Mouse (Mus musculus): ENCODE data around the gene Wdr54.

The Wdr54 gene

GRCm38 (mm10) chr6:83124851-83125312 lies 31.3 kb downstream of the Wdr54 start:
- DNase-seq, result peak; percentile 91

- no peak for DNase-seq
These were observed 33.2 kb downstream of the Wdr54 start for GRCm38 (mm10) chr6:83122961-83123360.

DNA sequence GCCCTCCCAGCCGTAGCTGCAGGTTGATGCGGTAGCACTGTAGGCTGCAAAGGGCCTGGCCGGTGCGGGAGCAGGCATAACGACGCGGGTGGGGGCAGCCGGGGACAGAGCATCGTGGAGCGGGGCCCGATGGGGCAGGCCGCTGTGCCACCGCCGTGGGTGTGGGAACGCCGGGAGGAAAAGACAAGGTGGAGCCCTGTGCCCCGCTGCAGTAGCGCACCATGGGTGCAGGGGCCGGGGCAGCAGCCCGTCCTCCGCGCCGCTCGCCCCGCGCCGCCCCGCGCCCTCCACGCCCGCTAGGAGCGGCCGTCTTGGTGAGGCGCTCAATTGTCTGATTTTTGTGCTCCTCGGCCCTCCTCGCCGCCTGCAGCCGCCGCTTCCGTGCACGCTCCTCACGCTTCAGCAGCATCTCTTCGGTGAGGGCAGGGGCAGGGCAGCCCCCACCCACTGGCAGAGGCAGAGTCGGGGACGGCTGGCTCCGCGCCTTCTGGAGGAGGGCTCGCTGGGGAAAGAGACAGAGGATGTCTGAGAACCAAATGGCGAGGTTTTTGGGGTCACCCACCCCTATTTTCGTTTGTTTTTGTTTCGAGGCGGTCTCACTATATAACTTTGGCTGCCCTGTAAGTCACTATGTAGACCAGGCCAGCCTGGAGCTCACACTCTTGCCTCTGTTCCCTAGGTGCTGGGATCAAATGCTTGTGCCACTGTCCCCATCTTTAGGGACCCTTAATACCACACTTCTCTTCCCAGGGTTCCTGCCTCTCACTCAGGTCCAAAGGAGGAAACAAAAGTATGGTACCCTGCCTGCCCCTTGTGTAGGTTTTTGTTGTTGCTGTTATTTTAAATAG lies 34.1 kb downstream of the Wdr54 start:
- DNase-seq, result no peak

GRCm38 (mm10) chr6:83120930-83121862 lies 35.0 kb downstream of the Wdr54 start, which contains the start of gene Wbp1:
Wbp1 (minus strand) TSS chr6:83121559.
- DNase-seq, result peak; percentile 91

DNA sequence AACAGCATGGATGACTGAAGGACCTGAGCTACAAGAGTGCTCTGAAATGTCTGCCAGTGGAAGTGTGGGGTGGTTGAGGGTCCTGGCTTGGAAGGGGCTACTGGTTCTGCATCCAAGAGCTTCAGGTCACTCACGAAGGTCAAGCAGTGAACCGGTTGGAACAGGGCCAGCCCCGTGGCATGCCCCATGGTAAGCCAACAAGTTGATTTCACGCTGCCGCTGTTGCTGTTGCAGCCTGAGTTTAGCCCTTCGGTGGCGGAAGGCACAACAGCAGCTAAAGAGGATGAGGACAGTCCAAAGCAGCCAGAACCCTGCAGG lies 36.5 kb downstream of the Wdr54 start:
- DNase-seq, result no peak

DNA sequence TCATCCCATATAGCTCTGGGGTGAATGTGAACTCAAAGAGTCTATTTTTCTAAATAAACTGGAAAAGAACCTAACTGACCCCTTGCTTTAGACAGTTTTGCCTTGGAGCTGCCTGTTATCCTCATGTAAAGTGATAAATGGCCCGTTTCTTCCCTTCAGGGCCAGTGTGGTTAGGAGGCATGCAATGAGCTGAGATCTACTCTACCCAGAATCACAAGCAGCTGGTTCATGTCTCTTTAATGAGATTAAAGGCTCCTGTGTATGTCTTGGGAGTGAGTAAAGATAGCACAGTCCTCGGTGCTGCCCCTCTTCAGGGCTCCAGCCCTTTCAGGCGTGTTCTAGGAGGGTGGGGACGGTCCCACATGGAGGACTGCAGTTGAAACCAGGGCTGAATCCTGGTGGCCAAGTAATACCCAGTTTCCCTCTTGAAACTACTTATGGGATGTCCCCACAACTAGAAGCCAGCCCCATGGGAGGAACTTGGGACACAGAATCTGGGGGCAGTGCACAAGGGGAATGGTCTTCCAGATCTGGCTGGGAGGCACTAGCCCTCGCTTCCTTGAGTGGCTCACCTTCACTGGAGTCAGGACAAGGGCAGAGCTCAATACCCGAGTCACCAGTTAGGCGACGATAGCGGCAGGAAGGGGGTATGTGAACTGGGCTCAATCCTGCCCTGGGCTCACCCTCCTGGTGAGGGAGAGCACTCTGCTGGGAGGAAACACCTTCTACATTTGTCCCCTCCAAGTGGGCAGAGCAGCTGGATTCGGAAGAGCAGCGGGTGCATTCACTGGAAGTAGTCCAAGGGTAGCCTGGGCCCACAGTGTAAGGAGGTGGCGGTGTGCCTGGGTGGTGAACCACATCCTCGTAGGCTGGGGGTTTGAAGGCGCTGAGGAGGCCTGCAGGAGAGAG lies 37.1 kb downstream of the Wdr54 start:
- no peak for DNase-seq

DNA sequence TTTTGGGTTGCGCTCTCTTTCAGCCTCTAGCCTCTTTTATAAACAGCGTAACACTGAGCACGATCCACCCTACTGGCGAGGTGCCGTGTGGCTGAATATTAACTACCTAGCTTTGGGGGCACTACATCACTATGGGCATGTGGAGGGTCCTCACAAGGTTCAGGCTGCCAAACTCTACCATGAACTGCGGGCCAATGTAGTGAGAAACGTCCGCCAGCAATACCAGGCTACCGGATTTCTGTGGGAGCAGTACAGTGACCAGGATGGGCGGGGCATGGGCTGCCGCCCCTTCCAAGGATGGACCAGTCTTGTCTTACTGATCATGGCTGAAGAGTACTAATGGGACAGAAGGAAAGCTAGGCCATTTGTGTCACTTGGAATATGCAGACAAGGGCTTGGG lies 37.8 kb downstream of the Wdr54 start:
- no peak for DNase-seq

DNA sequence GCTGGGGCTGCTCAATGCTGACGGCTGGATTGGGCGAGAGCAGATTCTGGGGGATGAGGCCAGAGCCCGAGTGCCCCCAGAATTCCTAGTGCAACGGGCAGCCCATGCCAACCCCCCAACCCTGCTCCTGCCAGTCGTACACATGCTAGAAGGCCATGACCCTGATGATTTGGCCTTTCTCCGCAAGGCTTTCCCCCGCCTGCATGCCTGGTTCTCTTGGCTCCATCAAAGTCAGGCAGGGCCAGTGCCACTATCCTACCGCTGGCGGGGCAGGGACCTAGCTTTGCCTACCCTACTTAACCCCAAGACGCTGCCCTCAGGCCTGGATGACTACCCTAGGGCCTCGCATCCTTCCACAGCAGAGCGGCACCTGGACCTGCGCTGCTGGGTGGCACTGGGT lies 38.6 kb downstream of the Wdr54 start:
- DNase-seq, result no peak

GRCm38 (mm10) chr6:83117165-83117438 lies 39.1 kb downstream of the Wdr54 start:
- no peak for DNase-seq

GRCm38 (mm10) chr6:83116373-83117164 lies 39.6 kb downstream of the Wdr54 start:
- DNase-seq, result no peak

DNA sequence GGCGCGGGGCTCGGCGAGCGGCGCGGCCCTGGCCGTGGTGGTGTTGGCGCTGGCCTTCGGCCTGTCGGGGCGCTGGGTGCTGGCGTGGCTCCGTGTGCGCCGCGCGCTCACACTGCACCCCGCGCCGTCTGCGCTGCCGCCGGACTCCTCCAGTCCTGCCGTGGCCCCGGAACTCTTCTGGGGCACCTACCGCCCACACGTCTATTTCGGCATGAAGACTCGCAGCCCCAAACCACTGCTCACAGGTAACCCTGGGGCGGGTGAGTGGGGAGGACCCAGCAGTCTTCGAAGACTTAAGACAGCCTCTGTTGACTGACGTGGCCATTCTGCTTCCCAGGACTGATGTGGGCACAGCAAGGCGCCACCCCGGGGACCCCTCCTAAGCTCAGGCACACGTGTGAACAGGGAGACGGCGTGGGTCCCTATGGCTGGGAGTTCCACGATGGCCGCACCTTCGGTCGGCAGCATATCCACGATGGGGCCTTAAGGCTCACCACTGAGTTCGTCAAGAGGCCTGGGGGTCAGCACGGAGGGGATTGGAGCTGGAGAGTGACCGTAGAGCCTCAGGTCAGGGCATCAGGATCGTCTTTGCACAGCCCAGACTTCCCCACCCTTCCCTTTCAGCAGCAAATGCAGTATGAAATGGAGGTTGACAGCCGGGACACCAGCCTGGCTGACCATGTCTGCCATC lies 40.4 kb downstream of the Wdr54 start:
- no peak for DNase-seq

GRCm38 (mm10) chr6:83115011-83115671 lies 41.1 kb downstream of the Wdr54 start, which contains the start of gene Mogs:
Mogs (plus strand) TSS chr6:83115496.
- DNase-seq, result peak; percentile 96

GRCm38 (mm10) chr6:83111510-83112136 lies 44.6 kb downstream of the Wdr54 start:
- no peak for DNase-seq

DNA sequence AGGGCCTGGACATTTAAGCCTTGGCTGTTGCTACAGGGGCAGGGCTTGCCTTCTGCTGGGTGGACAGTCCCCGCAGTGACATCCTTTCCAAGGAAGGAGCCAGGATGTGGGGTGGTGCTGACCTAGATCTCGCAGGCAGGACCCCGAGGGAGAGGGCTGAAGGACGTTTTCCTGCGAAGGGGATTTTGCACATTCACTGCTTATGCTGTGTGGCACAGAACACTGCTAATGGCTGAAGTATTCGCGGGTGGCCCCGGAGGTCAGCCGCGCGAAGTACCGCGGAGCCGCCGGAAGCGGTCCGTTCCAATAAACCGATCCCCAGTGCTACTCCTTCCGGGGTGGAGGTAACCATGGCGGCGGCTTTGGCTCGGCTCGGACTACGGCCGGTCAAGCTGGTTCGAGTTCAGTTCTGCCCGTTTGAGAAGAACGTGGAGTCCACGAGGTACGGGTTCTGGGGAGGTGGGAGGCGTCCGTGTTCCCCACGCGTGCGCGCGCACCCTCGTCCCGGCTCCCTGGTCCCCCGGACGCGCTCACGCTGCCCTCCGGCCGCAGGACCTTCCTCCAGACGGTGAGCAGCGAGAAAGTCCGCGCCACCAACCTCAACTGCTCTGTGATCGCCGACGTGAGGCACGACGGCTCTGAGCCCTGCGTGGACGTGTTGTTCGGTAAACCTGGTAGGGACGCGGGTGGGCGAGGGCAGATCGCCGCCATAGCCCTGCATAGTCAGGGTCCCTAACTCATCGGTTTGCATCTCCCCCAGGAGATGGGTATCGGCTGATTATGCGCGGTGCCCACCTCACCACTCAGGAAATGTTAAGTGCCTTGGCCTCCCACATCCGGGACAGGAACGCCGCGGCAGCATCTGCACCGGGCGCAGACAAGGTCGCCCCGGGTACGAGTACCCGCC lies 47.2 kb downstream of the Wdr54 start, which contains the start of gene Mrpl53:
Gene Mrpl53, plus strand, starts transcription at position 279 of the 907 bp plus-strand sequence.
- peak; percentile 83 for DNase-seq

GRCm38 (mm10) chr6:83107566-83108400 lies 48.4 kb downstream of the Wdr54 start:
- peak; percentile 82 for DNase-seq

DNA sequence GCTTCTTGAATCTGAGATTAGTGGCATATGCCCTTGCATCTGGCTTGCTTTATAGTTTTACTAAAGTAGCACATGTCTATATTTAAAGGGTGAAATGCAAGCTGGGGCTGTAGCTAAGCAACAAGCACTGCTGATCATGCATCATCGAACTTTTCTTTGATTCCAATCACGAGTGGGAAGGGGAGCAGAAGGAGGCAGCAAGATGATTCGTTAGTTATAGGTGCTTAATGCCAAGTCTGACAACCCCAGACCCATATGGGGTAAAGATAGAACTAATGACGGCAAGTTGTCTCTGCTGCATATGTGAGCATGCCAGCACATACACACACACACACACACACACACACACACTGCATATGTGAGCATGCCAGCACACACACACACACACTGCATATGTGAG lies 52.0 kb downstream of the Wdr54 start:
- DNase-seq, result no peak

DNA sequence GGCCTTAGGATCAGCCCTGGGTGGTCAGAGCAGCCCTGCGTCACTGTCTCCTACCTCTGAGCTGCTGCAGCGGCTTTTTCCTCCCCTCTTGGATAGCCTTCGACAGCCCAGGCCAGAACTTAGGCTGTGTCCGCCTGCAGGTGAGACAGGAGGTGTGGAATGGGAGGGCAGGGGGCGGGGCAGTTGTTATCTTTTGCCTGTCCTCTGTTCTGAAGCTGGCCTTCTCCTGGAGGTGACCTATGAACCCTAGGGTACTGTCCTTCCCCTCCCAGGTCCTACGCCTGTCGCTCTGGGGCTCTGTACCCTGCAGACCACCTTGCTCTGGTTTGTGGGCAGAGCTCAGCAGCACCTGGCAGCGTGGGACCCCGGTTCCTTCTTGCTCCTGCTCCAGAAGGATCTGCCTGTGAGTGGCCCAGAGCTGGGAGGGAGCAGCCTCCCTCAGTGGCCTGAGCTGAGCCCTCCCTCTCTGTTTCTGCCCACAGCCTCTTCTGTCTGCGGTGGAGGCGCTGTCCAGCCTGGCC lies 53.0 kb downstream of the Wdr54 start:
- no peak for DNase-seq
